Mouse (Mus musculus): ENCODE measurements around the gene Pwwp2b. TPM values are rescaled to one million over a fixed set of nuclear protein-coding genes. Genes with fewer than 3 reads are reported as not detected.
A peak's percentile ranks its signal among the peaks of the same experiment; 100 is the strongest.

Pwwp2b gene
- polyA plus RNA-seq, 1 experiment from 2014 or later = 2.3 TPM

DNA sequence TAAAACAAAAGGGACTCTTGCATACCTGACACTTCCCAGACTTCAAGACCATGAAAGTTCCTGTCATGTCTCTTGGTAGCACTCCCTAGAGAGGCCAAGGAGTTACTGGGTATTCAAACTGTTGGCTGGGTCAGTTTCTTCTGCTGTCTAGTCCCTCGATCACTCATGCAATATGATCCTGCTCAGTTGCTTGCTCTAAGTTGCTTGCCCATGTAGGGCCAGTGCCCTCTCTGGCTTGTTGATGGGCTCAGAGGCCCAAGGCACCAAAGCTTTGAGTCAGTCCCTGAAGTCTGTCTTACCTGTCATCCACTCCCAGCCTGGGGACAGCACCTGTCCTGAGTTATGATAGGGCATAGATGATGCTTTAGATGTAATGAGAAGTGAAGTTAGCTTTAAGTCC is 22.5 kb downstream of the Pwwp2b start:
- no peak for ATAC-seq
- no peaks in the 10 kb centered on the region for H3K9me3 ChIP-seq (replicated peaks)
- peaks cover 2% of the 10 kb centered on the region; the same call in 1 of the 2 replicates for H3K36me3 ChIP-seq
- H3K9ac ChIP-seq = no peak overlapping the region
- no peaks in the 10 kb centered on the region for H3K27me3 ChIP-seq (replicated peaks)
- H3K4me2 ChIP-seq = no peak overlapping the region
- no peak overlapping the region for H3K4me3 ChIP-seq
- WGBS (ENCODE audit: insufficient replicate concordance) = 71% methylated on average over 1 of the region's 1 CpGs
- no peak overlapping the region for H3K27ac ChIP-seq
- H3K4me1 ChIP-seq = peaks cover 22% of the 10 kb centered on the region

DNA sequence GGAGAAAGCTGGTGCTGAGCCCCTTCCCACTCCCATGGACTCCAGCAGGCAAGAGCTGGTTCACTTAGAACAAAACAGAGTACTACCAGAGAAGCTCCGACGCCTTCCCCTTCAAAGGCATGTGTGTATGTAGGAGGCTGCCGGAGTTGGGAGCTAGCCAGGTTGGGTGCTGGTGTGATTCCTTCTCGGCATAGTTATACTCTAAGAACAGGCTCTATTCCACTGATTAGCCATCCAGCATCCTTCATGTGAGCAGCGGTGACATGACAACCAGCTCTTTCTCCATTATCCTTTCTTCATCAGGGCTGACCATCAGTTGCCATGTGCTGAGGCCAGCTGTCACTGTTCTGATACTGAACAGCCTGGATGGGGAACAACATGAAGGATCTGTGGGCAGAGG is 23.6 kb downstream of the Pwwp2b start:
- Histone ChIP-seq H3K27ac (no peak overlapping the region), H3K4me1 (peaks cover 22% of the 10 kb centered on the region), H3K9me3 (replicated peaks) (no peaks in the 10 kb centered on the region), H3K9ac (no peak overlapping the region), H3K36me3 (no peaks in the 10 kb centered on the region), H3K4me3 (no peak overlapping the region), H3K27me3 (replicated peaks) (no peaks in the 10 kb centered on the region), H3K4me2 (no peak overlapping the region)
- 61% methylated on average over 5 of the region's 5 CpGs for WGBS (ENCODE audit: insufficient replicate concordance)
- no peak for ATAC-seq

DNA sequence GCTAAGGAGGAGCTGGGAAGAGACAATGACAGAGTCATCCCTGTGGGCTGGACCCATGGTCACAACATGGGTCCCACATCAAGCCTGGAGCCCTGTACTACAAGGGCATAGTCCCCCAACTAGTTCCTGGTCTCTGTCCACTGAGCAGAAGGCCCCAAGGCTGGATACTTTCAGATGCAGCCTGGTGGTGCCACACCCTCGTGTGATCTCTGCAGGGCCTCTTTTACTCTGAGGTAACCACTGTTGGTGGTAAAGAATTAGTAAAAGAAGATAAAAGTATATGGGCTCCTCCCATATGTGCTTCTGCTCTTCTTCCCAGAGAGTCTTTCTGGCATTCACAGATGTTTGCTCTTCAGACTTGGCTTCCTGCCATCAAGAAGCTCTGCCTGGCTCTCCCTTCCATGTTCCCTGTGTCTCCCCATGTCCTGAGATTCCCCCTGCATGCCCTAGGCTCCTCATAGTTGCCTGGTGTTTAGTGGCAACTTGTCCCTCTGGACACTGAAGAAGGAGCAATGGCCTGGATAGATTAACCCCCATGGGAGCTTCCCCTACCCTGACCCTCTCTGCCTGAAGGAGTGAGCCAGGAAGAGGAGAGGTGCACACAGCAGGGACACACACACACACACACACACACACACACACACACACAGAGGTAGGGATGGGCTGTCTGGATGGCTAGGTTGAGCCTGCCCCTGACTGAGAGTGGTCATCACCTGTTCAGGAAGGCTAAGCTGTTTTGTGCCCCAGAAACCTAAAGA is 24.5 kb downstream of the Pwwp2b start:
- Histone ChIP-seq H3K4me2 (no peak overlapping the region), H3K36me3 (no peaks in the 10 kb centered on the region), H3K9ac (no peak overlapping the region), H3K27me3 (replicated peaks) (no peaks in the 10 kb centered on the region), H3K27ac (peak overlapping the region; percentile 65), H3K4me3 (no peak overlapping the region), H3K9me3 (replicated peaks) (no peaks in the 10 kb centered on the region), H3K4me1 (peaks cover 22% of the 10 kb centered on the region)
- peak; percentile 34 for ATAC-seq
- WGBS (ENCODE audit: insufficient replicate concordance) = 7% methylated on average over 1 of the region's 1 CpGs

DNA sequence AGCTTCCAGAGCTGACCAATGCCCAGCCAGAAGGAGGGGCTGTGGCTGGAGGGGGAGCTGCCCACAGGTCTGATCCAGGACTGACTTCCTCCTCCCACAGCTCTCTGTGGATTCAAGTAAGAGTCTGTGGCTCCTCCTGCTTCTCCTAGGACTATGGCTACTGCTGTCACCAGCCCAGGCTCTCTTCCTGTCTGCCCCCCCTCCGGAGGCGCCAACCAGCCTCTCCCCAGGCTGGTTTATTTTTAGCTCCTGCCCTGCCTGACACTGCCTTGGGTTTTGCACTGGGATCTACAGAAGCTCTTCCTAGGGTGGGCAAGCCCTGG is 25.1 kb downstream of the Pwwp2b start:
- H3K4me2 ChIP-seq = no peak overlapping the region
- no peak overlapping the region for H3K9ac ChIP-seq
- peak overlapping the region; percentile 65 for H3K27ac ChIP-seq
- peak; percentile 62 for ATAC-seq
- WGBS (ENCODE audit: insufficient replicate concordance) = 8% methylated on average over 2 of the region's 2 CpGs
- H3K36me3 ChIP-seq = no peaks in the 10 kb centered on the region
- H3K4me3 ChIP-seq = no peak overlapping the region
- peaks cover 22% of the 10 kb centered on the region for H3K4me1 ChIP-seq
- no peaks in the 10 kb centered on the region for H3K9me3 ChIP-seq (replicated peaks)
- no peaks in the 10 kb centered on the region for H3K27me3 ChIP-seq (replicated peaks)

DNA sequence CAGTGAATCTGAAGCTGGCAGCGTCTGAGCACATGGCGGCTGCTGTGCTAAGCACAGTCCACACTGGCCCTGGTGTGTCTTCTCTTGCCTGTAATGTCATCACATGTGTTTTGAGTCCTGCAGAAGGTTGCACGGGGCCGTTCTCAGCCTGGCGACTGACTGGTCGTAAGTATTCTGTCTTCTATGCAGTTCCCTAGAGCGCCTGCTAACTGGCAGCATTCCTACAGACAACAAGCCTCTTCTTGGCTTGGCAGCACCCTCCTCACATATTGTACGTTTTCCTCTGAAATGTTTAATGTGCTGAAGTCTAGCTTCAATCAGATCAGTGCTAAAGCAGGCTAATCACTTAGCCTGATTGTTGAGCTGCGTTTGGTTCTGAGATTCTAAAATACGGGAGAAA is 27.3 kb downstream of the Pwwp2b start:
- ATAC-seq = no peak
- H3K27ac ChIP-seq = no peak overlapping the region
- no peaks in the 10 kb centered on the region for H3K9me3 ChIP-seq (replicated peaks)
- no peak overlapping the region for H3K9ac ChIP-seq
- 61% methylated on average over 10 of the region's 10 CpGs for WGBS (ENCODE audit: insufficient replicate concordance)
- H3K27me3 ChIP-seq (replicated peaks) = no peaks in the 10 kb centered on the region
- no peak overlapping the region for H3K4me3 ChIP-seq
- H3K4me1 ChIP-seq = peaks cover 33% of the 10 kb centered on the region
- H3K36me3 ChIP-seq = no peaks in the 10 kb centered on the region
- H3K4me2 ChIP-seq = no peak overlapping the region

DNA sequence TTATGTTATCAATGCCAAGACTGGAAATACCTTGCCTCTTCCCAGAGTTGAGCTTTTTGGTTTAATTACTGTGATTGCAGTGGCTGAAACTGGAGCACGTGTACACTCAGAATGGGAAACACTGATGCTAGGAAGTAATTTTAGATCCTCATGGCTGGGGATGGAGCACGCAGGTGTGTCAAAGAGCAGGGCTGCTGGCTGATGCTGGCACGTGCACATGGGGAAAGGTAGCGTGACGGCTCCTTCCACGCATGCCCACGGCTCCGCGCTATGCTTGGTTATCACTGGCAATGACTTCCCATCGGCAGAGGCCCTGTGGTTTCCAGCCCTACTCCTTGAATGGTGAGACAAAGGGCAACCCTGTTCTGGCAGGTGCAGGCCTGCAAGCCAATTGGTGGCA is 27.9 kb downstream of the Pwwp2b start:
- Histone ChIP-seq H3K4me1 (peaks cover 39% of the 10 kb centered on the region), H3K36me3 (no peaks in the 10 kb centered on the region)

DNA sequence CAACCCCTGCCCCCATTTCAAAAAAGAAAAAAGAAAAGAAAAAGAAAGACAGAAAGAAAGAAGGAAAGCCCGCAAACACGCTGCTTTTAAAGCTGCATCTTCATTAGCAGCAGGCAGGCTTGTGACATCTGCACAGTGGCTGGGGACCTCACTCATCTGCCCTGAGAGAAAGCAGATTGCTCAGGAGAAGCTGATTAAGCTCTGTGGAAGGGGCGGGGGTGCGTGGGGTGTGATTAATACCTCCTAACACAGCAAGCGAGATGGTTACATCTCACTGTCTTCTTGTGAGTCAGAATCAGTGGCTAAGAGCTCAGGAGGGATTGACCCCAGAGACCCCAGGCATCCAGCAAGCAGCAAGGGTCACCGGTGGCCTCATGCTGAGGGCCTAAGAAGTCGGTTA is 29.3 kb downstream of the Pwwp2b start:
- Histone ChIP-seq H3K4me3 (no peak overlapping the region), H3K4me1 (peaks cover 34% of the 10 kb centered on the region), H3K27me3 (replicated peaks) (no peaks in the 10 kb centered on the region), H3K9ac (no peak overlapping the region), H3K4me2 (no peak overlapping the region), H3K27ac (no peak overlapping the region), H3K36me3 (no peaks in the 10 kb centered on the region), H3K9me3 (replicated peaks) (no peaks in the 10 kb centered on the region)
- 67% methylated on average over 7 of the region's 7 CpGs for WGBS (ENCODE audit: insufficient replicate concordance)
- no peak for ATAC-seq

More for the DNA sequence above, 27.9 kb downstream of the Pwwp2b start:
- H3K4me2 ChIP-seq = no peak overlapping the region
- no peak for ATAC-seq
- H3K27me3 ChIP-seq (replicated peaks) = no peaks in the 10 kb centered on the region
- H3K9ac ChIP-seq = no peak overlapping the region
- H3K9me3 ChIP-seq (replicated peaks) = no peaks in the 10 kb centered on the region
- no peak overlapping the region for H3K4me3 ChIP-seq
- WGBS (ENCODE audit: insufficient replicate concordance) = 80% methylated on average over 10 of the region's 10 CpGs
- H3K27ac ChIP-seq = no peak overlapping the region

DNA sequence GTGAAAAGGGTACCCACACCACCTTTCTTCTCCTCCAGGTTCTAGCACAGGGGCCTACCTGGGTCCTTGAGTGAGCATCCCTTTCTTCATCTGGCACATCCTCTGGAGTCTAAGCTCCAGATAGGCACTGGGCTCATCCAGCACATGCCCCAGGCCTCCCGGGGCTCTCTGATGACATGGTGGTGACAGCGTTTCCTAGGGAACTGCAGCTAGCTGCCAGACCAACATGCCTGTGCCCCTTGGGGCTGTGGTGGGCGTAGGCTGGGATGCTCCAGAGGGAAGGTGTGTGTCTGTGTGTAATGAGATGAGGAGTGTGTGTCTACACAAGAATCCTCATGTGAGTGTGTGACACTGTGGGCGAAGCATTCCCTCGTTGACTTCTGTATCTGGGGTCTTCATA is 31.3 kb downstream of the Pwwp2b start:
- WGBS (ENCODE audit: insufficient replicate concordance) = 73% methylated on average over 5 of the region's 5 CpGs
- H3K9me3 ChIP-seq (replicated peaks) = no peaks in the 10 kb centered on the region

DNA sequence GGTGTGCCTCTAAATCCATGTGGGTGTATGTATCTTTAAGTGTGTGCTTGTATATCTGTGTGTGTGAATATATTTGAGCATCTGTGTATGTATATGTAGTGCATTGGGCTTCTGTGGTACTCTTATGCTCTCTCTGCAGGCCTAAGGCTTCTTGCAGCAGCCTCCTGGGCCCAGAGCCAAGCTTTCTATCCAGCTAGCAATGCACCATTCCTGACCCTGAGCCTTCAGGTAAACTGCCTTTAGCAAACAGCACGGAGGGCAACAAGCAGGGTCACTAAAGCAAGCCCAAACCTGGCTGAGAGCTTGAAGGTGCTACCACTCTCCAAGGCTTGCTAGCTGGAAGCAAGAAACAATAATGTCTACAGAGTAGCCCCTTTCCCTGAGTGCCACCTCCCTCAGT is 31.8 kb downstream of the Pwwp2b start:
- Histone ChIP-seq H3K36me3 (no peaks in the 10 kb centered on the region), H3K9me3 (replicated peaks) (no peaks in the 10 kb centered on the region), H3K27ac (no peak overlapping the region), H3K9ac (no peak overlapping the region), H3K4me2 (no peak overlapping the region), H3K4me1 (peaks cover 24% of the 10 kb centered on the region), H3K4me3 (no peak overlapping the region), H3K27me3 (replicated peaks) (no peaks in the 10 kb centered on the region)
- WGBS (ENCODE audit: insufficient replicate concordance) = 50% methylated on average over 1 of the region's 1 CpGs
- ATAC-seq = no peak

More for the DNA sequence above, 31.3 kb downstream of the Pwwp2b start:
- Histone ChIP-seq H3K27me3 (replicated peaks) (no peaks in the 10 kb centered on the region), H3K9ac (no peak overlapping the region), H3K4me1 (peaks cover 24% of the 10 kb centered on the region), H3K4me3 (no peak overlapping the region), H3K36me3 (no peaks in the 10 kb centered on the region), H3K27ac (no peak overlapping the region), H3K4me2 (no peak overlapping the region)
- no peak for ATAC-seq

DNA sequence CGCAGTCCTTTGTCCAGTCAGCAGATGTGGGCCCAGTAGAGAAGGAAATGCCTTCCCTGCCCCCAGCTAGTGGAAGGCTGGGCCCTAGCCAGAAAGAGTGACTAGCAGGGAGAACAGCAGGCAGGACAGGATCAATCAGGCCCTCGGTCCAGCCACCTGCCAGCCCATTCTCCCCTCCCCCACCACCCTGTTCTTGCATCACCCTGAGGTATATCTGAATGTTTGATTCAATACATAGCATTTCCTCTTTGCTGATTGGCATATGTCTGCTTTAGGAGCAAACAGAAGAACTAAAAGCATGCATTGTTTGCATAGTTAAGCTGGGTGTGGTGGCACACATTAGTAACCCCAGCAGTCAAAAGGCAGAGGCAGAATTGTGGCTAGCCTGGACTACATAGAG is 32.9 kb downstream of the Pwwp2b start:
- H3K9me3 ChIP-seq (replicated peaks) = no peaks in the 10 kb centered on the region
- no peak overlapping the region for H3K4me3 ChIP-seq
- peaks cover 24% of the 10 kb centered on the region for H3K4me1 ChIP-seq
- no peak overlapping the region for H3K9ac ChIP-seq
- no peaks in the 10 kb centered on the region for H3K36me3 ChIP-seq
- ATAC-seq = peak; percentile 27; the same call in 1 of the 2 replicates
- no peak overlapping the region for H3K27ac ChIP-seq
- no peaks in the 10 kb centered on the region for H3K27me3 ChIP-seq (replicated peaks)
- 31% methylated on average over 2 of the region's 2 CpGs for WGBS (ENCODE audit: insufficient replicate concordance)
- no peak overlapping the region for H3K4me2 ChIP-seq

DNA sequence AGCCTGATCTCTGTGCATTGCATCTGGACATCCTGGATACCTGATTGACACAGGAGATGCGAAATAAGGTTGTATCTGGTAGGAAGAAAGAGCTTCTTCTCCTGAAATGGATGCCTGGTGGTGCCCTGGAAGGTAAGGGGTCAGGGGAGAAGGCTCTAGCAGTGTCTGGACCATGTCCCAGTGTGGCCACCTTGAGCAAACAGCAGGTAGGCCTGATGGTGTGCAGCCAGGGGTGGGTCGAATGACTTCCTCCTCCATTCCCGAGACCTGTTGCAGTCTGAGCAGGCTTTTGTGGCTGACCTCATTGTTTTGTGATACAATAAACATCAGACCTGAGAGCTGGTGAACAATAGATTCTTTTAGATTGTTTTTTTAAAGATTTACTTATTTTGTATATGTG is 33.8 kb downstream of the Pwwp2b start:
- no peak overlapping the region for H3K4me2 ChIP-seq
- H3K9ac ChIP-seq = no peak overlapping the region
- 70% methylated on average over 3 of the region's 3 CpGs for WGBS (ENCODE audit: insufficient replicate concordance)
- H3K4me3 ChIP-seq = no peak overlapping the region
- no peaks in the 10 kb centered on the region for H3K27me3 ChIP-seq (replicated peaks)
- H3K4me1 ChIP-seq = peaks cover 24% of the 10 kb centered on the region
- H3K27ac ChIP-seq = no peak overlapping the region
- ATAC-seq = no peak
- no peaks in the 10 kb centered on the region for H3K9me3 ChIP-seq (replicated peaks)
- H3K36me3 ChIP-seq = no peaks in the 10 kb centered on the region

DNA sequence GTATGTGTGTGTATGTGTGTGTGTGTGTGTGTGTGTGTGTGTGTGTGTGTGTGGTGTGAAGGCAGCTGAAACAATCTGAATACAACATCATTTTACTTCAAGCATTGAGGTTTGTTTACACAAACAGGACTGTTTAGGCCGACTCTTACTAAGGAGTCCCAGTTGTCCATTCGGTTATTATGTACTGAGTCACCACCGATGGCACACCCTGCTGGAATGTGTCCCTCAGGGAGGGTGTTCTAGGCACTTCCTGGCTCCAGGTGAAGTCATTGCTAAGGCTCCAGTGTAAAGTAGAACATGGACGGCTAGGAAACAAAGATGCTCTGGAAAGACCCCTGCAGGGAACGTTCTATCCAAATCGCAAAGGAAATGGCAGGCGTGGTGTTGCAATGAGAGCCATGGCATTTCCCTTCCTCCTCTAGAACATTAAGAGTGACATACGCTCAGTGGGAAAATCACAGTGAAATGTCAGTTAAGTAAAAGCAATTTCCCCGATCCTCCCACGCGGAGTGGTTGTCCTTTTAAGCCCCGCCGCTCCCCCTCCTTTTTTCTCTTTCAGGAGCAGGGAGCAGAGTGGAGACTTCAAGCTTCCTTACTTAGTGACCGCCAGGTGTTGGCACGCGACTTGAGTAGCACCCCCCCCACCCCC is 37.1 kb downstream of the Pwwp2b start:
- no peaks in the 10 kb centered on the region for H3K9me3 ChIP-seq (replicated peaks)
- no peak overlapping the region for H3K27ac ChIP-seq
- H3K4me1 ChIP-seq = peaks cover 14% of the 10 kb centered on the region
- H3K9ac ChIP-seq = no peak overlapping the region
- WGBS (ENCODE audit: insufficient replicate concordance) = 74% methylated on average over 16 of the region's 16 CpGs
- no peak overlapping the region for H3K4me2 ChIP-seq
- H3K27me3 ChIP-seq (replicated peaks) = no peaks in the 10 kb centered on the region
- H3K4me3 ChIP-seq = no peak overlapping the region
- ATAC-seq = no peak
- H3K36me3 ChIP-seq = no peaks in the 10 kb centered on the region
